Mouse (Mus musculus) ES-Bruce4 (cell line): Measurements from ENCODE around the gene Thbd. TPM values are rescaled to one million over a fixed set of nuclear protein-coding genes. Genes with fewer than 3 reads are reported as not detected.

Source experiments
- H3K27ac ChIP-seq: 2 replicates; pipeline ENCODE4 v1.5.1; 2012; ENCODE audit warnings: low read length, inconsistent platforms; ENCODE audit not compliant: insufficient read depth
- H3K27me3 ChIP-seq: 2 replicates; pipeline ENCODE4 v1.6.1; 2012; ENCODE audit warnings: mild to moderate bottlenecking, low read length, inconsistent platforms; ENCODE audit not compliant: control insufficient read depth, poor library complexity, insufficient read depth, severe bottlenecking
- H3K36me3 ChIP-seq: 2 replicates; pipeline ENCODE4 v1.6.1; 2012; ENCODE audit warnings: inconsistent platforms, mild to moderate bottlenecking, low read length, moderate library complexity; ENCODE audit not compliant: control insufficient read depth, poor library complexity, insufficient read depth, severe bottlenecking
- H3K4me1 ChIP-seq: one replicate; pipeline ENCODE4 v1.8.1; 2011; ENCODE audit warnings: low read length; ENCODE audit not compliant: control insufficient read depth, insufficient read depth
- H3K4me3 ChIP-seq: 2 replicates; pipeline ENCODE4 v1.5.1; 2011; ENCODE audit warnings: low read depth, mild to moderate bottlenecking, low read length
- H3K9ac ChIP-seq: 2 replicates; pipeline ENCODE4 v1.6.1; 2012; ENCODE audit warnings: low read depth, mild to moderate bottlenecking, inconsistent platforms; ENCODE audit not compliant: poor library complexity, severe bottlenecking
- H3K9me3 ChIP-seq: replicated peaks from 2 replicates; pipeline ENCODE4 v1.6.1; 2012; ENCODE audit warnings: mild to moderate bottlenecking, low read length, inconsistent platforms; ENCODE audit not compliant: control insufficient read depth, poor library complexity, insufficient read depth, severe bottlenecking
- CTCF ChIP-seq: IDR thresholded peaks from one replicate; pipeline ENCODE4 v1.8.1; 2011; ENCODE audit warnings: low read depth, low read length
- EP300 ChIP-seq: IDR thresholded peaks from 2 replicates; pipeline ENCODE4 v1.6.1; 2011; ENCODE audit warnings: low read depth, low read length; ENCODE audit not compliant: insufficient read depth
- POLR2A ChIP-seq: IDR thresholded peaks from one replicate; pipeline ENCODE4 v1.8.1; 2011; ENCODE audit warnings: low read length; ENCODE audit not compliant: insufficient read depth
- polyA plus RNA-seq: library from polyadenylated mRNA; stranded (reverse); fragments of >200 nt; gene quantifications from 2 replicates; pipeline ENCODE4 v1.2.4, GENCODE M21; 2011; ENCODE audit warnings: low read depth; ENCODE audit not compliant: missing spikeins, insufficient read depth, insufficient read length

The Thbd gene
- polyA plus RNA-seq, 1 experiment, result 1.5 TPM

DNA sequence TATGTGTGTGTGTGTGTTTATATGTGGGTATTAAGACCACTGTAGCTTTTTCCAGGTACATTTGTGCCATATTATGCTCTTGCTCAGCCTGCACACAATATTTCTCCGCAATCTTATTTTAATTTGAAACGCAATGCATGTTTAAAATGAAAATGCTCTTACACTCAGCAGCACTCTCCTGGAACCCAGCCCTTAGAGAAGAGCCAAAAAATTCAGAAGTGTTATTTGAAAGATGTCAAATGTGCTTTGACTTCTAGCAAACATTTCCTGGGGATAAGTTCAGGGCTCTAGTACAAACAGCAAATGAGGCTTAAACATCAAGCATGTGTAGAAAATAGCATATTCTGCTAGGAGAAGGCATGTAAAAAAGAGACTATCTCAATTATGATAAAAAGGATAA lies 11.8 kb upstream of the Thbd start:
- Histone ChIP-seq H3K4me1 (no peaks in the 10 kb centered on the region), H3K27me3 (no peaks in the 10 kb centered on the region; the same call in 1 of the 2 replicates), H3K4me3 (no peak overlapping the region), H3K36me3 (no peaks in the 10 kb centered on the region), H3K9me3 (no peaks in the 10 kb centered on the region), H3K9ac (no peak overlapping the region), H3K27ac (no peak overlapping the region)
- no peak for TF ChIP-seq CTCF
- no peak for TF ChIP-seq POLR2A
- TF ChIP-seq EP300, result no peak

- Histone ChIP-seq H3K4me1 (no peaks in the 10 kb centered on the region), H3K36me3 (no peaks in the 10 kb centered on the region), H3K27ac (no peak overlapping the region), H3K9ac (no peak overlapping the region), H3K27me3 (no peaks in the 10 kb centered on the region; the same call in 1 of the 2 replicates), H3K4me3 (no peak overlapping the region), H3K9me3 (no peaks in the 10 kb centered on the region)
- no peak for TF ChIP-seq EP300
- no peak for TF ChIP-seq CTCF
- TF ChIP-seq POLR2A, result no peak
These were observed 11.2 kb upstream of the Thbd start for GRCm38 (mm10) chr2:148419151-148419550.

DNA sequence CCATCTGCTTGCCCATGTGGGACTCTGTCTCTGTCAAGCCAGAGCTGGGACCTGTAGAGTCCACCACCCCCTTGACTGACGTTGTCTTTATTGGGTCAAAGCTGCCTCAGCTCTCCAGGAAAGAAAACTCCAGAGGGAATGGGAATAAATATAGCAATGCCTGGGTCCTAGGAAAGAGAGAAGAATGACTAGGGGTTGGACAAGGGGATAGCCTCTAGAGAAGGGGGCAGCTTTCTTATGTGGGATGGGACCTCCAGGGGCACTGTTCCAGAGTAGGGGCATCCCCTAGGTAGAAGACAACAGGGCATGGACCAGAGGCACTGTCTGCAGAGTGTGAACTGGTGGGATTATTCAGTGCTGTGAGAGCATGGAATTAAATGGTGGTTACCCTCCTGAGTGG lies 1.8 kb upstream of the Thbd start:
- no peaks in the 10 kb centered on the region for H3K36me3 ChIP-seq
- H3K9ac ChIP-seq, result no peak overlapping the region
- H3K9me3 ChIP-seq, result peaks cover 8% of the 10 kb centered on the region
- no peaks in the 10 kb centered on the region for H3K27me3 ChIP-seq
- no peak overlapping the region for H3K27ac ChIP-seq
- no peak overlapping the region for H3K4me3 ChIP-seq
- no peak for TF ChIP-seq POLR2A
- no peak for TF ChIP-seq EP300
- no peak for TF ChIP-seq CTCF
- H3K4me1 ChIP-seq, result no peaks in the 10 kb centered on the region

DNA sequence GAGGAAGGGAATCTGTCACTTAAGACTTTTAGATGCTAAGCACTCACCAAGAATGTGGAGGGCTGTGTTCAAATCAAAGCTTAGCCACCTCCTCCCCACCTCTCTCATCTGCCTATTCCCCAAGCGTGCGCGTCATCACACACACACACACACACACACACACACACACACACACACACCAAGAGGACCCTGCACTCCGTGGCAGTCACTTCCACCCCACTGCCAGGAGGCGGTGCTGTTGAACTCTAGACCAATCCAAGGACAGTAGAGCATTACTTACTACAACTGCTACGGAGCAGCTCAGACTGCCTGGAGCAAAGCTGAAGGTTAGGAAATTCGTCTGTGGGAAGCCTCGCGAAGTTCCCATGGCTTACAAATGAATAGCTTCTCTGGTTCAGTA lies 1.2 kb upstream of the Thbd start:
- TF ChIP-seq EP300 (no peak), POLR2A (no peak), CTCF (peak; percentile 41)
- Histone ChIP-seq H3K9ac (no peak overlapping the region), H3K27me3 (no peaks in the 10 kb centered on the region), H3K36me3 (no peaks in the 10 kb centered on the region), H3K9me3 (peaks cover 8% of the 10 kb centered on the region), H3K4me1 (no peaks in the 10 kb centered on the region), H3K27ac (no peak overlapping the region), H3K4me3 (no peak overlapping the region)

GRCm38 (mm10) chr2:148408761-148409120 lies 753 bp upstream of the Thbd start:
- 0 out of 2 replicates have a peak overlapping the region, but pooled peaks have one; percentile 10 for H3K4me3 ChIP-seq
- peaks cover 8% of the 10 kb centered on the region for H3K9me3 ChIP-seq
- H3K27ac ChIP-seq, result peak overlapping the region; percentile 21
- no peak for TF ChIP-seq POLR2A
- TF ChIP-seq EP300, result no peak
- TF ChIP-seq CTCF, result no peak
- no peak overlapping the region for H3K9ac ChIP-seq
- no peaks in the 10 kb centered on the region for H3K27me3 ChIP-seq
- no peaks in the 10 kb centered on the region for H3K4me1 ChIP-seq
- H3K36me3 ChIP-seq, result no peaks in the 10 kb centered on the region

DNA sequence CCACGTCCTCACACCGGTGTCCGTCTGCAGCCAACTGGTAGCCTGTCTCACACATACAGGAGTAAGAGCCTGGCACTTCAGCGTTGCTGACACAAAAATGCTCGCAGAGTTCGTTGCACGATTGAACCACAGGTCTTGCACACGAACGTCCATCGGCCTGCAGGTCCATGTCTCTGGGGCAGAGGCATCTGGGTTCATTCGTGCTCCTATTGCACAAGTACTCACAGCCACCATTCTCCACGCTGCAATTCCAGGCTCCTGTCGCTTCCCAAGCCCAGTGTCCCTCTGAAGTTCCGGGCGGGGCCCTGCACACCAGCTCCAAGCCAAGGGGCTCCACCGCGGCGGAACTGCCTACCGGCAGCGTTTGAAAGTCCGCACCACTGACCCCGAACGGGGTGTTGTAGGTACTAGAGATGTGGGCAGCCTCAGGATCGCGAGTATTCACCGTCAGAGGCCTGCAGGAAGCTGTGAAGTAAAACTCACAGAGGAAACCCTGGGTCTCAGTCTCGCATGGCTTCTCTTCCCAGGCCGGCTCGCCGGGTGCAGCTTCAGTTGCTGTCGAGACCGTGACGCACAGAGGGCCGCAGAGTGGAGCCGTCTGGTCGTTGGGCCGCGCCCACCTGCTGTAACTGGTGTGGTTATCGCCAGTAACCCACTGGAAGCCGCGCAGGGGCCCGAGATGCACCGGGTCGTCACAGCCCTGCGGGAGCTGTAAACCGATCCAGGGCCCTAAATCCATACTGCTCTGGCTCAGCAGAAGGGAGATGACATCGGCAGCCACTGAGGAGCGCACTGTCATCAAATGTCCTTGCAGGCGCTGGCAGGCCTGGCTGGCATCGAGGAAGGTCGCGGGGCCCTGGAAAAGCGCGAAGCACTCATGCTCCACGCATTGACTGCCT lies 768 bp downstream of the Thbd start:
- Histone ChIP-seq H3K4me3 (peak overlapping the region; percentile 10), H3K27ac (no peak overlapping the region), H3K27me3 (no peaks in the 10 kb centered on the region), H3K36me3 (no peaks in the 10 kb centered on the region), H3K9me3 (peaks cover 8% of the 10 kb centered on the region), H3K4me1 (no peaks in the 10 kb centered on the region), H3K9ac (no peak overlapping the region)
- TF ChIP-seq EP300, result no peak
- TF ChIP-seq POLR2A, result no peak
- no peak for TF ChIP-seq CTCF
